Mouse (Mus musculus): ENCODE results near the gene Nktr. TPM values are rescaled to one million over a fixed set of nuclear protein-coding genes. Genes with fewer than 3 reads are reported as not detected.

Nktr gene
- total RNA-seq, 2 experiments from 2014 or later: 67.6 to 73.5 TPM

DNA sequence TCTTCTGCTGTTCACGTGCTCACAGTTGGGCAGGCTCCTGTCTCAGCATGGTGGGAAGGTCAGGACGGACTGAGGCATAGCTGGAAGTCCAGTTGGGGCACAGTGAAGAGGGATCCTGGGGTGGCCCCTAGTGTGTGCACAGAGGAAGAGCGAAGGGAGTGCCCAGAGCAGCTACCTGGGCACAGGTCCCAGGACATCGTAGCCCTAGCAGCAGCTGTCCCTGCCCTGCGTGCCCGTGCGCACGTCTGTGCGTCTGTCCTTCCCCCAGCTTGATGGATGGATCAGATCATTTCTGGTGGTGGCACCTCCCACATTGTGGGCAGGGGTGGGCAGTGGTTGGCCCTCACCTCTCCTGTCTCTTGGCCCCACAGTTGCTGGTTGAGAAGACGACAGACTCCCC lies 43.3 kb downstream of the Nktr start:
- peak; percentile 17 for DNase-seq

DNA sequence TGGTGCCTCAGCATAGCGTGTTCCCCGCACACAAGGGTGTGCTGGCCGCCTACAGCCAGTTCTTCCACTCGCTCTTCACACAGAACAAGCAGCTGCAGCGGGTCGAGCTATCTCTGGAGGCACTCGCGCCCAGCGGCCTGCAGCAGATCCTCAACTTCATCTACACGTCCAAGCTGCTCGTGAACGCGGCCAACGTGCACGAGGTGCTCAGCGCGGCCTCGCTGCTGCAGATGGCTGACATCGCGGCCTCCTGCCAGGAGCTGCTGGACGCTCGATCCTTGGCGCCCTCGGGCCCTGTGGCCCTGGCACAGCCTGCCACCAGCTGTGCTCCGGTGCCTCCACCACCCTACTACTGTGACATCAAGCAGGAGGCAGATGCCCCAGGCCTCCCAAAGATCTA lies 43.8 kb downstream of the Nktr start:
- DNase-seq: no peak

DNA sequence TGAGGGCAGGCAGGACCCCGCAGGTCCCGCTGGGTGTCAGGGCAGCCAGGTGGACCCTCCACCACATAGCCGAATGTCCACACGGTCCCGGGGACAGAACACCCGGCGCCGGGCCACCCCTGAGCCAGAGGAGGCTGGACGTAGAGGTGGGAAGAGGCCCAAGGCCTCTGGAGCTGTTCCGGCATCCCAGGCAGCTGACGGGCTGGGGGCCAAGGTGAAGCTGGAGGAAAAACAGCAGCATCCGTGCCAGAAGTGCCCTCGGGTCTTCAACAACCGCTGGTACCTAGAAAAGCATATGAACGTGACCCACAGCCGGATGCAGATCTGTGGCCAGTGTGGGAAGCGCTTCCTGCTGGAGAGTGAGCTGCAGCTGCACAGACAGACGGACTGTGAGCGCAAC lies 44.7 kb downstream of the Nktr start:
- peak; percentile 61 for DNase-seq

DNA sequence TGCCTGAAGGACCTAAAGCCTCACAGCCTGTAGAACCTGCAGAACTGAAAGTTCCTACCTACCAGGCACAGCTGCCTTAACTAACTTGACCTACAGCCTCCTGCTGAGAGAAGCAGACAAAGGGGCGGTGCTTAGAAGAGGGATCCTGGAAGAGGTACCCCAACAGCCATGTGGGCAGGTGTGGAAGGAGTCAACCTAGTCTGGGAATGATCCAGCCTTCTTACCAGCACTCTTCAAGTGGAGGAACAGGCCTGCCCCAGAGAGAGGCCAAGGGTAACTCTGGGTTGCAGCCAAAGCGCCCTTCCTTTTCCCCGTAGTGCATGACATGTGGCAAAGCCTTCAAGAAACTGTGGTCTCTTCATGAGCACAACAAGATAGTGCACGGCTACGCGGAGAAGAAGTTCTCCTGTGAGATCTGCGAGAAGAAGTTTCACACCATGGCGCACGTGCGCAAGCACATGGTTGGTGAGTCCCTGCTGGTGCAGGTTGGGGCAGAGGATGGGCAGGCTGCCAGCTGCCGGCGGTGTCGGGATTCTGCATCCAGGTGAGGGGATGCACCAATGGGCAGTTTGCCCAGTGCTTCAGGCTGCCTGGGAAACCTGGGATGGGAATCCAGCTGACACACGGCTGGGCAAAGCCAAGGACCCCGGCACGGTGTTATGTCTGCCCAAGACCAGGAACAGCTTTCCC lies 46.3 kb downstream of the Nktr start:
- DNase-seq: no peak

DNA sequence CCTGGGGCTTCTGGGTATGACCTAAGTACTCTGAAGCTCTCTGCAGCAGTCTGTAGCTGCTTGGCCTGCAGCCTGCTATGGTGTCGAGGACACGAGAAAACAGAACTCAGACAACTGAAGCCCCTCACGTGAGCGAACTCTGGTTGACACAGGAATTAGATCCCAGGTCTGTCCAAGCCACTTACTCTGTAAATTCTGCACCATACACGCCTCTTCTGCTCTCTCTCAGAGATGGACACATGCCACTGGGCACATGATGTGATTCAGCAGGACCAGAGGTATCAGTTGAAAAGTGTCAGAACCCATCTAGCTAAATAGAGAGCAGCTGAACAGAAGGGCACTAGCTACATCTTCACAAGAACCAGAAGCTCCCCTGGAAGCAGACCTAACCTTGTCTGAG lies 53.4 kb downstream of the Nktr start:
- no peak for DNase-seq

DNA sequence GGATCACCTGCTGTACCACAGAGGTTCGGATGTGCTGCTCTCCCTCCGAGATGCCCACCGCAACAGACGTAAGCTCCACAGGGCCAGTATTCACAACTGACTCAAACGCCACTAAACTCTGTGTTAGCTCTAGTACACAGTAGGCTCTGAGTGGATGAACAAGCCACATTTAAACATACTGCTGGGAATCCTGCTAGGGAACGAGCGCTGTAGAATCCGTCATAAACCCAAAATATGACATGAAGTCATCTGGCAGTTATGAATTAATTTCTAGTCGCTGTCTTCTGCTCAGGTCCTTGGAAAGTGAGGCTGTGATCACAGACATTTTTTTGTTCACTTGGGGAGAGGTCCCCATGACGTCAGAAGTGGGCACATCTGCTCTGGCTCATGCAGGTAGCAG lies 57.0 kb downstream of the Nktr start:
- no peak for DNase-seq

DNA sequence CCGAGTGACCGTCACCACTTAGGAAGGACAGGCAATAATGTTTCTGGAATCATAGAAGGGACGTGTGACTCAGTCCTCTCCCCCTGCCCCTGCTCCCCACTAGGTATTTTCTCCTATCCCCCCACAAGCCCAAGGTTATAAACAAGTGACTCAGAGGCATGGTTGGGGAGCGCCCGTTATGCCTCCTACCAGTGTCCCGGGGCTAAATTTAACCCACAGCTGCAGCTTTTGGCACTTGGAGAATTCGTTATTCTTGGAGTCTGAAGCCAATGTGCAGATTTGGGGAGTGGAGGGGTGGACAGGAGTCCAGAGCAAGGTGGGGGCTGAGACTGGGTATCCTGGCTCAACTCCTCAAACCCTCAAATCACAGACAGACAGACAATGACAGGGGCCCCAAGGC lies 57.5 kb downstream of the Nktr start:
- peak; percentile 59 for DNase-seq

DNA sequence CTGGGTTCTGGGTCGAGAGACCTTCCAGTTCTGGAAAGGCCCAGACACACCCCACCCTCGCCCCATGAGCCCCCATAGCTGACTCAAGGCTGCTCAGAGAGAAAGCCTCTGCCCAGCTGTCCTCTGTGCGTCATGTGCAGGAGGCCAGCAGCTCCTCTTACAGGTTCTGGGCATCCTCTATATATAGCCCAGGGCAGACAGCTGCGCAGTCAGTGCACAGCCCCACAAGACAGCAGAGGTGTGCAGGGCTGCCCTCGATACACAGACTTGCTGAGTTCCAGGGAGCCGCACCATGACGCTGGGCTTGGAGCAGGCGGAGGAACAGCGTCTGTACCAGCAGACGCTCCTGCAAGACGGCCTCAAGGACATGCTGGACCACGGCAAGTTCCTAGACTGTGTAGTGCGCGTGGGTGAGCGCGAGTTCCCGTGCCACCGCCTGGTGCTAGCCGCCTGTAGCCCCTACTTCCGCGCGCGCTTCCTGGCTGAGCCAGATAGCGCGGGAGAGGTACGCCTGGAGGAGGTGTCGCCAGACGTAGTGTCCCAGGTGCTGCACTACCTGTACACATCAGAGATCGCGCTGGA lies 58.6 kb downstream of the Nktr start, which contains the start of gene Klhl40:
Klhl40 (plus strand) TSS at position 124 of the 582 bp plus-strand sequence.
- DNase-seq: peak; percentile 51

DNA sequence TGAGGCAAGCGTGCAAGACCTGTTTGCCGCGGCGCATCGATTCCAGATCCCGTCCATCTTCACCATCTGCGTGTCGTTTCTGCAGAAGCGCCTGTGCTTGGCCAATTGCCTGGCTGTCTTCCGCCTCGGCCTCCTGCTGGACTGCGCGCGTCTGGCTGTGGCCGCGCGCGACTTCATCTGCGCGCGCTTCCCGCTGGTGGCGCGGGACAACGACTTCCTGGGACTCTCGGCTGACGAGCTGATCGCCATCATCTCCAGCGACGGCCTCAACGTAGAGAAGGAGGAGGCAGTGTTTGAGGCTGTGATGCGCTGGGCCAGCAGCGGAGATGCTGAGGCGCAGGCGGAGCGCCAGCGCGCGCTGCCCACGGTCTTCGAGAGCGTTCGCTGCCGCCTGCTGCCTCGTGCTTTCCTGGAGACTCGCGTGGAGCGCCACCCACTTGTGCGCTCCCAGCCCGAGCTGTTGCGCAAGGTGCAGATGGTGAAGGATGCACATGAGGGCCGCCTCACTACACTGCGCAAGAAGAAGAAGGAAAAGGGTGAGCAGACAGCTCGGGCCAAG lies 59.2 kb downstream of the Nktr start:
- peak; percentile 65 for DNase-seq

DNA sequence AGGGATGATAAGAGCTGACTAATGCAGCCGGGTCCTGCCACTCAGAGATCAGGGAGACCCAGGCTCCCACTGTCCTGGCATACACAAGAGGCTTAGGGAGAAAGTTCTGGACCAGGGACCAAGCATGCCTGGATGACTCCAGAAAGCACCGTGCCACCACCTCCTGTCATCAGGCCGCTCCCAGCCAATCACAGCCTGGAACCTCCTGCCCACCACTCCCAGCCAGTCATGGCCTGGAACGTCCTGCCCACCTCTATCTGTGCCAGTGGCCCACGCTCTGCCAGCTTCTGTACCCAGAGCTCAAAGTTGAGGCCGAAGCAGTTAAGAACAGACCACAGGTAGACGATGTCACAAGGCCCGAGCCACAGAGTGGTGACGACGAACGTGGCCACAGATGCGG lies 65.8 kb downstream of the Nktr start:
- DNase-seq: no peak

DNA sequence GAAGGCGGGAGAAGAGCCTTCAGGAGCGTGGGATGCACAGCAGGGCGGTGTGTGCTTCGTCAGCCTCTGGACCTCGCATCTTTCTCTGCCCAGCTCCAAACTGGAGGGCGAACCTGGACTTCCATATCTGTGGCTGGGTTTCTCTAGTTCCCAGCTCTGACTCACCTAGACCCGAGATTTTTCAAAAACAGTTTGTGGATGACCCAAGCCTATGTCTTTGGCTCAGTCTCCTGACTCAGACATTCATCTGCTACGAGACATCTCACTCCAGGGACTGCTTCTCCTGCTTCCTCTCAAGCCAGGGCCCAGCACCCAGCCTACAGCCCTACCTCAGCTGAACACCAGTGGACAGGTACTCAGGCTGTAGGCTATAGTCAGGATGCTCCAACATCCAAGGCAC lies 66.3 kb downstream of the Nktr start:
- DNase-seq: no peak

DNA sequence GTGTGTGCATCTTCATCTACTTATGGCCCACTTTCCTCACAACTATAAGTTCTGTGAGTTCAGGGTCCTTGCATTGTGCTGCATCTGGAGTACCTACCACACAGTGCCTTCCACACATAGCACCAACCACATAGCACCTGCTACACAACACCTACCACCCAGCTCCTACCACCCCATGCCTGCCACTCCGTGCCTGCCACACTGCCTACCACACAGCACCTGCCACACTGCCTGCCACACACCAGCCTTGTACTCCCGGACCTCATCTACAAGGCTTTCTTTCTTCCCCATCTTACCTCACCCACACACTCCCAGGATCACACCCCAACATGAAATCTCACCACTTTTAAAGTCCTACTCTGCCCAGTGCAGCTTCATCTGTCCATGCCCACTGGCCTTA lies 67.4 kb downstream of the Nktr start:
- no peak for DNase-seq

DNA sequence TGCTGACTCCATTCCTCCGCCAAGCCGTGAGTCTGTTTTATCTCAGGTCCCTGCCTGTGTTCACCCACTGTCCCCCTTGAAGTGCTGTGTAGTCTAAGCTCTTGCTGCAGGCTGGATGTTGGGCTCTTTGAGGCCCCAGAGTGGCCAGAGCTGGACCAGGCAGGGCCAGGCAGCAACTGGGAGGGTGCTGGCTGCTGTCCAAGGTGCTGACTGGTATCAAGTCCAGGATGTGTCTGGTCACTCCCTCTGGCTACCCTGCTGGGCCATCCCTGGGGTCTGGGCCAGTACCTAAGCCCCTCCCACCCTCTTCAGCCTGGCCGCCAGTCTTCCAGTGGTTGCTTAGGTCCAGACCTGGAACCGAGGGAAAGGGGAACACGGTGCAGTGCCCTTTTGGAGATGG lies 72.2 kb downstream of the Nktr start:
- DNase-seq: peak; percentile 89

DNA sequence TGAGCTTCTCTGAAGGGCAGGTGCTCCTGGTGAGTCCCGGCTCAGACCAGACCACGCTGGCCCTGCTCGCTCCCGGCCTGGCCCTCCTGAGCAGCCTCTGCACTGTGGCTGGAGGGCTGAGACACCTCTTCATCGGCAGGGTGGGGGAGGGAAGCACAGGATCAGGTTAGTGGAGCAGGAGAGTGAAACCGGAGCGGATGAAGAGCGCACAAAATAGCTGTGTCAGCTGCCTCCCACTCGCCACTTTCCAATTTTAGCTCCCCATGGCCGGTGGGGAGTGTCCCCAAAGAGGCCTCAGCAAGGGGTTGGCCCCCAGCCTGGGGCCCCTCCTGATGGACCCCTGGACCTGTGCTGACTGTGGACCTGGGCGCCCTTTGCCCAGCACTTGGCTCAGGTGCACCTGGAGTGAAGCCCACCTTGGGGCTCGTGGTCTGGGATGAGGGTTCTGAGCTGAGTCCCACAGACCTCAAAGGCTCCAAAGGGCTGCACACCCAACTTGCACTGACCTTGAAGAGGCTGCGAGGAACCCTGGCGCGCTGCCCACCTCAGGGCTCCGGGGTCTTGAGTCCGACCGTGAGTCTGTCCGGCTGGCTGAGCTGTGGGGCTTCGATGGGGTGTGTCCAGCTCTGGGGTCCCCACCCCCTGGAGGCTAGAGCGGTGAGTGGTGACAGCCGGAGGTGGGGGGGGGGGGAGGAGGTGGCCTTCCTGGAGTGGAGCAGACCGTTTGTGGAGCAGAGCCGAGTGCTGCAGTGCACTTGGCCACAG lies 73.0 kb downstream of the Nktr start, which contains the start of gene Hhatl:
Hhatl (minus strand) TSS at position 751 of the 765 bp plus-strand sequence.
- peak; percentile 71 for DNase-seq

DNA sequence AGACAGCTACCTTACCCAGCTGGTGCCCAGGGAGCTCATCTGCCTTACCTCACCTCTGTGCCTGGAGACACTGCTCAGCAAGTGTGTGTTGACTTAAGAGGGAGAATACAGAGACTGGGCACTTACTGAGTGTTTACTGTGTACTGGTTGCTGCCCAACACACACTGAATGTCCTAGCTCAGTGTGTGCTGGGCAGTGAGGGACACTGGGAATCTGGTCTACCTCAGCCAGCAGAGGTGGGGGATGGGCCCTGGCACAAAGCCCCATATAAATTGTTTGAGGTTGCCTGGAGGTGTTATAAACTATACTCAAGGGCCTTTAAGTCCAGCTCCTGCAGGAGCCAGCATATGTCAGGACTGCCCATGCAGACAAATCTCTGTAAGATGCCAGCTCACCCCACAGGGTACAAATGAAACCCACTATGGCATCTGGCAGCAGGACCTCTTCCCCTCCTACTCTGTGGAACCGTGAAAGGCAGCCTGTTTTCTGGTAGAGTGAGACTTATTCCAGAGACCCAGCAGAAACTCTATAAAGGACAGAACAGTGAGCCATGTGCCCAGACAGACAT lies 76.1 kb downstream of the Nktr start:
- peak; percentile 85 for DNase-seq

DNA sequence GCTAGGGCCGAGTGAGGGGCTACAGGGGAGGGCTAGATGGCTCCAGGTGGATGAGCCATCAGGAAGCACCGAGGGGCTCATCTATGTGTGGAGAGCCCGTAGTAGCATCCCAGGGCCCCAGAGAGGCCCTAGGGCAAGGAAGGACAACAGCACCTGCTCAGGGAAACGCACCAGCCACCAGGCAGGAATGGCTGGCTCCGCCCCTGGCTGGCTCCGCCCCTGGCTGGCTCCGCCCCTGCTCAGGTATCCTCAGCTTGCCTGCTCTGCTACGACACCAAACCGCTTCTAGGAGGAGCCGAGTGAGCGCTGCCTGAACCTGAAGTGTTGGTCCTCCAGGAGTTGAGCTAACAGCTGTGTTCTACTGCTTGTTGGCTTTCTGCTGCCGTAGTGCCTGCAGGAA lies 78.8 kb downstream of the Nktr start:
- no peak for DNase-seq

DNA sequence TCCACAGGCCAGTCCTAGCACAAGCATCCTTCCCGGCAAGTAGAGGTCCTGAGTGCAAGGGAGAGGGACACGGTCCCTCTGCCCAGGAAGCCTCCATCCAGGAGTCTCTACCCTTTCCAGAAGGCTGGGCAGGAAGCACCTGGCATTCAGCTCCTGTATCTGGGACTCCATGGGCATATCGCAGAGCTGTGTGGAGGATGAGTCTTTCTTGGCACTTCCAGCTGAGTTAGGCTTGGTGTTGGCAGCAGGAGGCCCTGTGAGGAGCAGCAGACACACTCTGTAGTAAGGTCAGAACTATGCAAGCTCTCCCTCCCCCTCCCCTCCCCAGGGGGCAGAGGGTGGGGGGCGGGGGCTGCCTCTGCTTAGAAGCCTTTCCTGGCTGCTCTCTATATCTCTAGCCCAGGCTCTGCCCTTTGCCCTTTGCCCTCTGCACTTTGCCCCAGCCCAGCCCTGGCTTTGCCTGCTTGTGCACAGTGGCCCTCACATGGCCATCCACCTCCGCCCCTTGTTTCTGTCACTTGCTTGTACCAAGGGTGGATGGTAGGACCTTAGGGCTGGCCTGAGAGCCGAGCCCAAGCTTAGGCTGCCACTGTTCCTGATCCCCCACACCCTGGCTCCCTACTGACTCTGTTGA lies 80.0 kb downstream of the Nktr start:
- no peak for DNase-seq

DNA sequence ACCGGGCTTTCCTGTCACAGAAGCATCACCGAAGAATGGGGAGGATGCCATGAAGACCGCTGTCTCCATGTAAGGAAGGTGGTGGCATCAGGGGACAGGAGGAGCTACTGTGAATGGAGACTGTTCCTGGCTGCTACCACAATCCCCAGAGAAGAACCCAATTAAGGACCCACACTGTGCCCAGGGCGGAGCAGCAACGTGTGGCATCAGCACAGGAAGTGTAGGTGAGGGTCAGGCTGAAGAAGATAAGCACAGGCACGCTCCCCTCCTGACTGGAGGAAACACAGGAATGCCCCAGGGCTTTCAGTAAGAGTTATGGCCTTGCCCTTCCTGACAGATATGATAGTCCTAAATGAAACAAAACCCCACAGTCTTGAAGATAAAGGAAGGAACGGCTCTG lies 83.8 kb downstream of the Nktr start:
- no peak for DNase-seq
